Mouse (Mus musculus): ENCODE measurements around the gene Nisch. TPM values are rescaled to one million over a fixed set of nuclear protein-coding genes. Genes with fewer than 3 reads are reported as not detected.

Nisch gene
- polyA plus RNA-seq, 1 experiment from 2014 or later: 329 TPM

- H3K27me3 ChIP-seq: no peaks in the 10 kb centered on the region
- H3K27ac ChIP-seq (replicated peaks): no peak overlapping the region
- no peak overlapping the region for H3K4me3 ChIP-seq
- H3K9ac ChIP-seq: no peak overlapping the region
- H3K4me2 ChIP-seq: no peak overlapping the region
- no peak for ATAC-seq (ENCODE audit: low read depth)
- whole genome bisulfite sequencing: 87% methylated on average over 2 of the region's 2 CpGs
- H3K4me1 ChIP-seq (replicated peaks): no peaks in the 10 kb centered on the region
- peaks cover 99% of the 10 kb centered on the region for H3K36me3 ChIP-seq
- no peaks in the 10 kb centered on the region for H3K9me3 ChIP-seq
These were observed 33.9 kb downstream of the Nisch start for GRCm38 (mm10) chr14:31182786-31183290.

GRCm38 (mm10) chr14:31181512-31181911 lies 35.2 kb downstream of the Nisch start:
- Histone ChIP-seq H3K36me3 (peaks cover 99% of the 10 kb centered on the region), H3K27me3 (no peaks in the 10 kb centered on the region), H3K4me2 (no peak overlapping the region), H3K9ac (no peak overlapping the region), H3K9me3 (no peaks in the 10 kb centered on the region), H3K4me3 (no peak overlapping the region), H3K27ac (replicated peaks) (no peak overlapping the region), H3K4me1 (replicated peaks) (no peaks in the 10 kb centered on the region)
- no peak for ATAC-seq (ENCODE audit: low read depth)
- WGBS: 84% methylated on average over 4 of the region's 4 CpGs

- H3K27ac ChIP-seq (replicated peaks): no peak overlapping the region
- no peaks in the 10 kb centered on the region for H3K9me3 ChIP-seq
- 94% methylated on average over 12 of the region's 12 CpGs for WGBS
- H3K36me3 ChIP-seq: peaks cover 99% of the 10 kb centered on the region
- no peaks in the 10 kb centered on the region for H3K4me1 ChIP-seq (replicated peaks)
- no peak overlapping the region for H3K4me3 ChIP-seq
- H3K27me3 ChIP-seq: no peaks in the 10 kb centered on the region
- ATAC-seq (ENCODE audit: low read depth): no peak
- H3K4me2 ChIP-seq: no peak overlapping the region
- no peak overlapping the region for H3K9ac ChIP-seq
These were observed 36.9 kb downstream of the Nisch start for GRCm38 (mm10) chr14:31179677-31180365.

GRCm38 (mm10) chr14:31177715-31178114 lies 39.0 kb downstream of the Nisch start:
- H3K4me3 ChIP-seq: no peak overlapping the region
- H3K9ac ChIP-seq: no peak overlapping the region
- H3K4me2 ChIP-seq: no peak overlapping the region
- H3K9me3 ChIP-seq: no peaks in the 10 kb centered on the region
- WGBS: 88% methylated on average over 5 of the region's 5 CpGs
- H3K27me3 ChIP-seq: no peaks in the 10 kb centered on the region
- ATAC-seq (ENCODE audit: low read depth): no peak
- H3K4me1 ChIP-seq (replicated peaks): no peaks in the 10 kb centered on the region
- peaks cover 99% of the 10 kb centered on the region for H3K36me3 ChIP-seq
- no peak overlapping the region for H3K27ac ChIP-seq (replicated peaks)

- no peaks in the 10 kb centered on the region for H3K4me1 ChIP-seq (replicated peaks)
- H3K9me3 ChIP-seq: no peaks in the 10 kb centered on the region
- no peaks in the 10 kb centered on the region for H3K27me3 ChIP-seq
- no peak overlapping the region for H3K4me3 ChIP-seq
- no peak overlapping the region for H3K9ac ChIP-seq
- H3K36me3 ChIP-seq: peaks cover 99% of the 10 kb centered on the region
- H3K27ac ChIP-seq (replicated peaks): no peak overlapping the region
- no peak for ATAC-seq (ENCODE audit: low read depth)
- no peak overlapping the region for H3K4me2 ChIP-seq
- 93% methylated on average over 16 of the region's 16 CpGs for WGBS
These were observed 39.5 kb downstream of the Nisch start for GRCm38 (mm10) chr14:31177287-31177686.

GRCm38 (mm10) chr14:31173537-31173936 lies 43.2 kb downstream of the Nisch start:
- H3K9me3 ChIP-seq: no peaks in the 10 kb centered on the region
- no peak overlapping the region for H3K4me3 ChIP-seq
- H3K36me3 ChIP-seq: peaks cover 90% of the 10 kb centered on the region
- H3K27me3 ChIP-seq: no peaks in the 10 kb centered on the region
- no peak overlapping the region for H3K4me2 ChIP-seq
- no peak for ATAC-seq (ENCODE audit: low read depth)
- no peak overlapping the region for H3K9ac ChIP-seq
- no peak overlapping the region for H3K27ac ChIP-seq (replicated peaks)
- WGBS: 88% methylated on average over 7 of the region's 7 CpGs
- H3K4me1 ChIP-seq (replicated peaks): 0 out of 2 replicates have a peak, but pooled peaks cover 3% of the 10 kb centered on the region

GRCm38 (mm10) chr14:31172781-31173455 lies 43.8 kb downstream of the Nisch start:
- peaks cover 8% of the 10 kb centered on the region; the same call in 1 of the 2 replicates for H3K4me1 ChIP-seq (replicated peaks)
- 89% methylated on average over 18 of the region's 18 CpGs for WGBS
- no peak for ATAC-seq (ENCODE audit: low read depth)
- peaks cover 85% of the 10 kb centered on the region for H3K36me3 ChIP-seq
- H3K27ac ChIP-seq (replicated peaks): no peak overlapping the region
- no peaks in the 10 kb centered on the region for H3K27me3 ChIP-seq
- no peaks in the 10 kb centered on the region for H3K9me3 ChIP-seq
- no peak overlapping the region for H3K4me2 ChIP-seq
- no peak overlapping the region for H3K9ac ChIP-seq
- no peak overlapping the region for H3K4me3 ChIP-seq

GRCm38 (mm10) chr14:31171821-31172220 lies 44.9 kb downstream of the Nisch start:
- H3K9me3 ChIP-seq: no peaks in the 10 kb centered on the region
- no peak overlapping the region for H3K27ac ChIP-seq (replicated peaks)
- no peak overlapping the region for H3K4me2 ChIP-seq
- H3K4me1 ChIP-seq (replicated peaks): peaks cover 19% of the 10 kb centered on the region; the same call in 1 of the 2 replicates
- H3K9ac ChIP-seq: no peak overlapping the region
- peaks cover 74% of the 10 kb centered on the region for H3K36me3 ChIP-seq
- no peak overlapping the region for H3K4me3 ChIP-seq
- no peaks in the 10 kb centered on the region for H3K27me3 ChIP-seq
- 96% methylated on average over 15 of the region's 15 CpGs for WGBS
- no peak for ATAC-seq (ENCODE audit: low read depth)

- 0 out of 2 replicates have a peak overlapping the region, but pooled peaks have one; percentile 5 for H3K27ac ChIP-seq (replicated peaks)
- H3K4me3 ChIP-seq: no peak overlapping the region
- no peak for ATAC-seq (ENCODE audit: low read depth)
These were observed 45.4 kb downstream of the Nisch start for GRCm38 (mm10) chr14:31171386-31171785.

GRCm38 (mm10) chr14:31170963-31171362 lies 45.8 kb downstream of the Nisch start:
- Histone ChIP-seq H3K9me3 (no peaks in the 10 kb centered on the region), H3K36me3 (peaks cover 65% of the 10 kb centered on the region), H3K4me3 (no peak overlapping the region), H3K27me3 (no peaks in the 10 kb centered on the region), H3K27ac (replicated peaks) (0 out of 2 replicates have a peak overlapping the region, but pooled peaks have one; percentile 5), H3K4me2 (no peak overlapping the region), H3K4me1 (replicated peaks) (peaks cover 25% of the 10 kb centered on the region; the same call in 1 of the 2 replicates), H3K9ac (no peak overlapping the region)
- ATAC-seq (ENCODE audit: low read depth): no peak
- 83% methylated on average over 13 of the region's 13 CpGs for WGBS

More at GRCm38 (mm10) chr14:31171386-31171785, 45.4 kb downstream of the Nisch start:
- no peak overlapping the region for H3K9ac ChIP-seq
- H3K4me1 ChIP-seq (replicated peaks): peaks cover 23% of the 10 kb centered on the region; the same call in 1 of the 2 replicates
- H3K4me2 ChIP-seq: no peak overlapping the region
- no peaks in the 10 kb centered on the region for H3K27me3 ChIP-seq
- H3K36me3 ChIP-seq: peaks cover 69% of the 10 kb centered on the region
- WGBS: 81% methylated on average over 11 of the region's 11 CpGs
- H3K9me3 ChIP-seq: no peaks in the 10 kb centered on the region

GRCm38 (mm10) chr14:31169508-31169907 lies 47.2 kb downstream of the Nisch start:
- no peak overlapping the region for H3K27ac ChIP-seq (replicated peaks)
- peaks cover 51% of the 10 kb centered on the region for H3K36me3 ChIP-seq
- no peak for ATAC-seq (ENCODE audit: low read depth)
- WGBS: 83% methylated on average over 6 of the region's 6 CpGs
- H3K9me3 ChIP-seq: no peaks in the 10 kb centered on the region
- no peak overlapping the region for H3K4me3 ChIP-seq
- peaks cover 31% of the 10 kb centered on the region; the same call in 1 of the 2 replicates for H3K4me1 ChIP-seq (replicated peaks)
- H3K9ac ChIP-seq: no peak overlapping the region
- H3K4me2 ChIP-seq: no peak overlapping the region
- H3K27me3 ChIP-seq: no peaks in the 10 kb centered on the region

GRCm38 (mm10) chr14:31168425-31168824 lies 48.3 kb downstream of the Nisch start, which contains the start of gene Stab1:
Gene Stab1, minus strand, starts transcription at chr14:31168641.
- Histone ChIP-seq H3K27me3 (no peaks in the 10 kb centered on the region), H3K27ac (replicated peaks) (peak within 1 kb of the TSS; percentile 54), H3K9ac (peak within 1 kb of the TSS; percentile 47), H3K4me3 (peak within 1 kb of the TSS; percentile 18), H3K36me3 (peaks cover 40% of the 10 kb centered on the region), H3K4me1 (replicated peaks) (peaks cover 31% of the 10 kb centered on the region; the same call in 1 of the 2 replicates), H3K9me3 (no peaks in the 10 kb centered on the region), H3K4me2 (peak within 1 kb of the TSS; percentile 36)
- no peak for ATAC-seq (ENCODE audit: low read depth)
- 56% methylated on average over 10 of the region's 10 CpGs for WGBS

All from neural tube, embryonic 13.5 days (tissue).